Mouse (Mus musculus) retina, postnatal 7 days (tissue): ENCODE data around the gene Olfr1123.
"Not testable (repeated sequence)": the region's sequence is repeated elsewhere in the genome, so short reads cannot be mapped to it uniquely, and the experiment has no call there.

Source experiments
- DNase-seq: peaks from one replicate; pipeline ENCODE4 v3.0.0-alpha.2; 2012; ENCODE audit warnings: low read depth, low spot score

Gene Olfr1123

GRCm38 (mm10) chr2:87416335-87416734 lies at the start of gene Olfr1123:
TSS of gene Olfr1123 (plus strand) at chr2:87416635.
- DNase-seq, result no peak

- no peak for DNase-seq
These were observed 46.8 kb upstream of the Olfr1123 start, which contains the start of gene Olfr1121 for GRCm38 (mm10) chr2:87369595-87369994. TSS of gene Olfr1121 (plus strand) at chr2:87369895.

GRCm38 (mm10) chr2:87371726-87372125 lies 44.7 kb upstream of the Olfr1123 start:
- no peak for DNase-seq

GRCm38 (mm10) chr2:87383935-87384334 lies 32.5 kb upstream of the Olfr1123 start:
- no peak for DNase-seq

- no peak for DNase-seq
These were observed 30.9 kb upstream of the Olfr1123 start, which contains the start of gene Olfr1122 for GRCm38 (mm10) chr2:87385549-87385948. TSS of gene Olfr1122 (plus strand) at chr2:87385849.

- not testable (repeated sequence) for DNase-seq
These were observed 22.8 kb upstream of the Olfr1123 start for GRCm38 (mm10) chr2:87393605-87394004.

GRCm38 (mm10) chr2:87394686-87395085 lies 21.7 kb upstream of the Olfr1123 start:
- DNase-seq, result not testable (repeated sequence)

GRCm38 (mm10) chr2:87429975-87430374 lies 13.5 kb downstream of the Olfr1123 start, which contains the start of gene Olfr1124:
TSS of gene Olfr1124 (plus strand) at chr2:87430275.
- DNase-seq, result no peak

GRCm38 (mm10) chr2:87437731-87438130 lies 21.3 kb downstream of the Olfr1123 start:
- DNase-seq, result no peak

- no peak for DNase-seq
These were observed 37.2 kb downstream of the Olfr1123 start, which contains the start of gene Olfr1126 for GRCm38 (mm10) chr2:87453662-87454061. TSS of gene Olfr1126 (plus strand) at chr2:87453962.

GRCm38 (mm10) chr2:87461769-87462168 lies 45.3 kb downstream of the Olfr1123 start:
- DNase-seq, result no peak
